Mouse (Mus musculus): Measurements from ENCODE around the gene Olfr1281. TPM values are rescaled to one million over a fixed set of nuclear protein-coding genes. Genes with fewer than 3 reads are reported as not detected.
"Not testable (repeated sequence)": the region's sequence is repeated elsewhere in the genome, so short reads cannot be mapped to it uniquely, and the experiment has no call there.

The Olfr1281 gene
- not detected for total RNA-seq (2021)
- long read RNA-seq, experiment 1 = 0 reads
- long read RNA-seq, experiment 2 = 0 reads

- intact Hi-C loops (cut with DNase I) = no loop called here
- no peak for DNase-seq
Observed at GRCm38 (mm10) chr2:111326220-111326619, at the start of gene Olfr1281. Gene Olfr1281, plus strand, starts transcription at chr2:111326520.

- no peak for DNase-seq
- intact Hi-C loops (cut with DNase I) = no loop called here
Observed at GRCm38 (mm10) chr2:111289836-111290235, 36.5 kb upstream of the Olfr1281 start, which contains the start of gene Olfr1278. Gene Olfr1278, plus strand, starts transcription at chr2:111290136.

- no peak for DNase-seq
- intact Hi-C loops (cut with DNase I) = no loop called here
Observed at GRCm38 (mm10) chr2:111298541-111298940, 27.8 kb upstream of the Olfr1281 start.

- intact Hi-C loops (cut with DNase I) = no loop called here
Observed at GRCm38 (mm10) chr2:111300374-111300773, 25.9 kb upstream of the Olfr1281 start, which contains the start of gene Olfr1279. Gene Olfr1279, plus strand, starts transcription at chr2:111300635.

GRCm38 (mm10) chr2:111313717-111314116, 12.6 kb upstream of the Olfr1281 start, which contains the start of gene Olfr1280:
Gene Olfr1280, plus strand, starts transcription at chr2:111314017.
- intact Hi-C loops (cut with DNase I) = no loop called here
- DNase-seq = no peak

More at GRCm38 (mm10) chr2:111300374-111300773, 25.9 kb upstream of the Olfr1281 start, which contains the start of gene Olfr1279:
- DNase-seq = no peak

GRCm38 (mm10) chr2:111333721-111334120, 7.4 kb downstream of the Olfr1281 start:
- intact Hi-C loops (cut with DNase I); DNase-seq: not testable (repeated sequence)

GRCm38 (mm10) chr2:111335976-111336375, 9.7 kb downstream of the Olfr1281 start, which contains the start of gene Olfr1282:
Gene Olfr1282, minus strand, starts transcription at chr2:111336076.
- intact Hi-C loops (cut with DNase I) = no loop called here
- no peak for DNase-seq

- intact Hi-C loops (cut with DNase I) = no loop called here
- no peak for DNase-seq
Observed at GRCm38 (mm10) chr2:111366490-111366889, 40.2 kb downstream of the Olfr1281 start, which contains the start of gene Olfr1283. Gene Olfr1283, plus strand, starts transcription at chr2:111366790.

- intact Hi-C loops (cut with DNase I) = no loop called here
Observed at GRCm38 (mm10) chr2:111375222-111375621, 48.9 kb downstream of the Olfr1281 start, which contains the start of gene Olfr1284. Gene Olfr1284, plus strand, starts transcription at chr2:111375522.

More at GRCm38 (mm10) chr2:111375222-111375621, 48.9 kb downstream of the Olfr1281 start, which contains the start of gene Olfr1284:
- no peak for DNase-seq

Other genes starting within 250 kb of the Olfr1281 start
- not detected for gene Gm13941, start 220.5 kb upstream of the Olfr1281 start, total RNA-seq (2021)
- not detected for gene Gm15130, start 173.6 kb upstream of the Olfr1281 start, total RNA-seq (2021)
- not detected for gene 4930430A15Rik, start 96.9 kb upstream of the Olfr1281 start, total RNA-seq (2021)
- gene Olfr1275, start 91.2 kb upstream of the Olfr1281 start, total RNA-seq (2021) = not detected
- not detected for gene Olfr1276, start 72.0 kb upstream of the Olfr1281 start, total RNA-seq (2021)
- not detected for gene Olfr1277, start 52.4 kb upstream of the Olfr1281 start, total RNA-seq (2021)
- not detected for gene Olfr1278, start 36.4 kb upstream of the Olfr1281 start, total RNA-seq (2021)
- gene Olfr1279, start 25.9 kb upstream of the Olfr1281 start, total RNA-seq (2021) = not detected
- gene Olfr1280, start 12.5 kb upstream of the Olfr1281 start, total RNA-seq (2021) = not detected
- not detected for gene Olfr1282, start 9.6 kb downstream of the Olfr1281 start, total RNA-seq (2021)
- gene Olfr1283, start 40.3 kb downstream of the Olfr1281 start, total RNA-seq (2021) = not detected
- not detected for gene Olfr1284, start 49.0 kb downstream of the Olfr1281 start, total RNA-seq (2021)
- gene Olfr1286, start 96.6 kb downstream of the Olfr1281 start, total RNA-seq (2021) = not detected
- gene Olfr1287, start 122.6 kb downstream of the Olfr1281 start, total RNA-seq (2021) = not detected
- not detected for gene Olfr1288, start 147.6 kb downstream of the Olfr1281 start, total RNA-seq (2021)
- not detected for gene Olfr1289, start 154.3 kb downstream of the Olfr1281 start, total RNA-seq (2021)
- not detected for gene Olfr1290, start 167.3 kb downstream of the Olfr1281 start, total RNA-seq (2021)
- not detected for gene Olfr1291-ps1, start 170.7 kb downstream of the Olfr1281 start, total RNA-seq (2021)
- not detected for gene Olfr1293-ps, start 198.7 kb downstream of the Olfr1281 start, total RNA-seq (2021)
- gene Olfr1294, start 213.8 kb downstream of the Olfr1281 start, total RNA-seq (2021) = not detected
- not detected for gene Olfr1295, start 243.2 kb downstream of the Olfr1281 start, total RNA-seq (2021)